In the genomic region with DNA sequence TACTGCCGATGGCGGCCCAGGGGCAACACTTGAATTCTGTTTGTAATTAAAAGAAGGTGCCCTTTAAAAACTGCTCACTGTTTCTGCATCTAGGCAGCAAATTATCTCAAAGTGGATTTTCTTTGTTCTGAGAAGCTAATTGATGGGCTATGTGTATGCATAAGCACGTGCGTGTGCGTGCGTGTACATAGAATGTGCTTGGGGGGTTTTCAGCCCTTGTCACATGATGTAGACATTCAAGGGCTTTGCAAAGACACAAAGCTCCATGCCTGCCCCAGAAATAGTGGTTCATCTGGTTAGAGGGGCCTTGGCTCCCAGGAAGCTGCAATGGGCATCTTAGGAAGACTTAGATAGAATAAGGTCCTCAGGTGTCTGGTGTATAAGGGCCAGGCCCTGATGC, we compare ENCODE assay signal across 23 mouse cellular contexts. TPM values are rescaled to one million over a fixed set of nuclear protein-coding genes. Genes with fewer than 3 reads are reported as not detected.
DNase-seq lines count a peak whose midpoint lies in the region; ATAC-seq lines count a peak whose summit lies in the region.
"Had no signal": no experiment of that assay in that cellular context is flagged by ENCODE, and none has a peak within 500 bp of the region (broad histone marks: within the 10 kb centered on the region; RNA-seq: fewer than 3 reads in every experiment).

No protein-coding gene starts in this region.

- WGBS in hindbrain, embryonic 10.5 days, result 93% methylated on average over 6 of the region's 6 CpGs
- WGBS in hindbrain, embryonic 12.5 days, result 81% methylated on average over 6 of the region's 6 CpGs
- WGBS in kidney, embryonic 15.5 days, result 93% methylated on average over 6 of the region's 6 CpGs
- 71% methylated on average over 6 of the region's 6 CpGs for WGBS in embryonic facial prominence, embryonic 10.5 days
- WGBS in limb, embryonic 15.5 days, result 65% methylated on average over 6 of the region's 6 CpGs

- no peaks in the 10 kb centered on the region for H3K9me3 ChIP-seq in hindbrain, embryonic 10.5 days
- no peaks in the 10 kb centered on the region for H3K9me3 ChIP-seq in hindbrain, embryonic 12.5 days (replicated peaks)
- no peaks in the 10 kb centered on the region for H3K9me3 ChIP-seq in kidney, embryonic 15.5 days (replicated peaks)
- H3K9me3 ChIP-seq in embryonic facial prominence, embryonic 10.5 days, result no peaks in the 10 kb centered on the region
- no peaks in the 10 kb centered on the region for H3K9me3 ChIP-seq in limb, embryonic 15.5 days
- H3K9me3 ChIP-seq: forebrain, embryonic 13.5 days; heart, embryonic 15.5 days; limb, embryonic 12.5 days; liver, embryonic 13.5 days; neural tube, embryonic 12.5 days; stomach, embryonic 15.5 days had no signal

- DNase-seq in hindbrain, embryonic 10.5 days (ENCODE audit: low spot score), result no peak
- DNase-seq in kidney, adult 9 months, result peak; percentile 39
- DNase-seq in embryonic facial prominence, embryonic 10.5 days (ENCODE audit: low spot score), result no peak
- no peak for DNase-seq in adrenal gland, adult (ENCODE audit: inconsistent age in 2 of 2, low spot score in 1 of 2)
- no peak for DNase-seq in heart, postnatal 4 days
- DNase-seq: adrenal gland, postnatal 14 days; cerebellum, adult 8-10 months; gastrocnemius, adult 2 months; heart, postnatal 36 days; layer of hippocampus, postnatal 36 days; liver, embryonic 13.5 days; lung, adult 2 months; right cerebral cortex, postnatal 4 days; thymus, postnatal 36 days had no signal

- peaks cover 15% of the 10 kb centered on the region for H3K27me3 ChIP-seq in hindbrain, embryonic 10.5 days (ENCODE audit: insufficient read depth, poor library complexity, severe bottlenecking)
- no peaks in the 10 kb centered on the region for H3K27me3 ChIP-seq in hindbrain, embryonic 12.5 days
- H3K27me3 ChIP-seq in kidney, embryonic 15.5 days, result 0 out of 2 replicates have a peak, but pooled peaks cover 4% of the 10 kb centered on the region
- peaks cover 19% of the 10 kb centered on the region for H3K27me3 ChIP-seq in embryonic facial prominence, embryonic 10.5 days (replicated peaks; ENCODE audit: low read depth, poor library complexity, severe bottlenecking)
- peaks cover 3% of the 10 kb centered on the region; the same call in 1 of the 2 replicates for H3K27me3 ChIP-seq in limb, embryonic 15.5 days
- H3K27me3 ChIP-seq: neural tube, embryonic 12.5 days; stomach, embryonic 15.5 days had no signal

- H3K36me3 ChIP-seq in hindbrain, embryonic 10.5 days, result no peaks in the 10 kb centered on the region
- no peaks in the 10 kb centered on the region for H3K36me3 ChIP-seq in hindbrain, embryonic 12.5 days
- no peaks in the 10 kb centered on the region for H3K36me3 ChIP-seq in kidney, embryonic 15.5 days
- H3K36me3 ChIP-seq in embryonic facial prominence, embryonic 10.5 days (replicated peaks), result no peaks in the 10 kb centered on the region
- no peaks in the 10 kb centered on the region for H3K36me3 ChIP-seq in limb, embryonic 15.5 days
- H3K36me3 ChIP-seq: heart, embryonic 15.5 days; limb, embryonic 12.5 days; liver, embryonic 13.5 days; neural tube, embryonic 12.5 days; stomach, embryonic 15.5 days had no signal

- no peak overlapping the region for H3K9ac ChIP-seq in hindbrain, embryonic 12.5 days
- H3K9ac ChIP-seq in kidney, embryonic 15.5 days, result no peak overlapping the region
- no peak overlapping the region for H3K9ac ChIP-seq in limb, embryonic 15.5 days
- H3K9ac ChIP-seq: heart, embryonic 15.5 days; limb, embryonic 12.5 days; liver, embryonic 13.5 days; neural tube, embryonic 12.5 days; stomach, embryonic 15.5 days had no signal

- H3K4me2 ChIP-seq in hindbrain, embryonic 12.5 days (replicated peaks), result no peak overlapping the region
- no peak overlapping the region for H3K4me2 ChIP-seq in kidney, embryonic 15.5 days
- no peak overlapping the region for H3K4me2 ChIP-seq in limb, embryonic 15.5 days
- H3K4me2 ChIP-seq: heart, embryonic 15.5 days; limb, embryonic 12.5 days; liver, embryonic 13.5 days; neural tube, embryonic 12.5 days; stomach, embryonic 15.5 days had no signal

- H3K4me1 ChIP-seq in hindbrain, embryonic 10.5 days (replicated peaks), result peaks cover 32% of the 10 kb centered on the region
- peaks cover 22% of the 10 kb centered on the region for H3K4me1 ChIP-seq in hindbrain, embryonic 12.5 days
- peaks cover 10% of the 10 kb centered on the region; the same call in 1 of the 2 replicates for H3K4me1 ChIP-seq in kidney, embryonic 15.5 days
- H3K4me1 ChIP-seq in embryonic facial prominence, embryonic 10.5 days, result peaks cover 15% of the 10 kb centered on the region
- H3K4me1 ChIP-seq in limb, embryonic 15.5 days, result peaks cover 14% of the 10 kb centered on the region; the same call in 1 of the 2 replicates
- H3K4me1 ChIP-seq: heart, embryonic 15.5 days; limb, embryonic 12.5 days; liver, embryonic 13.5 days; stomach, embryonic 15.5 days had no signal

- no peak overlapping the region for H3K4me3 ChIP-seq in hindbrain, embryonic 10.5 days
- no peak overlapping the region for H3K4me3 ChIP-seq in hindbrain, embryonic 12.5 days
- H3K4me3 ChIP-seq in kidney, embryonic 15.5 days (replicated peaks), result no peak overlapping the region
- no peak overlapping the region for H3K4me3 ChIP-seq in embryonic facial prominence, embryonic 10.5 days
- H3K4me3 ChIP-seq in limb, embryonic 15.5 days, result no peak overlapping the region
- H3K4me3 ChIP-seq: erythroblast, embryonic 14.5 days; forebrain, embryonic 13.5 days; gastrocnemius, adult 2 months; heart, embryonic 15.5 days; limb, embryonic 12.5 days; liver, embryonic 13.5 days; neural tube, embryonic 12.5 days; stomach, embryonic 15.5 days had no signal

- H3K27ac ChIP-seq in hindbrain, embryonic 10.5 days, result peak overlapping the region; percentile 78; the same call in 1 of the 2 replicates
- H3K27ac ChIP-seq in hindbrain, embryonic 12.5 days, result no peak overlapping the region
- no peak overlapping the region for H3K27ac ChIP-seq in kidney, embryonic 15.5 days
- H3K27ac ChIP-seq in embryonic facial prominence, embryonic 10.5 days (replicated peaks), result peak overlapping the region; percentile 41; the same call in 1 of the 2 replicates
- 0 out of 2 replicates have a peak overlapping the region, but pooled peaks have one; percentile 47 for H3K27ac ChIP-seq in limb, embryonic 15.5 days
- H3K27ac ChIP-seq: gastrocnemius, adult 2 months; heart, embryonic 15.5 days; limb, embryonic 12.5 days; liver, embryonic 13.5 days; neural tube, embryonic 12.5 days; stomach, embryonic 15.5 days had no signal

- ATAC-seq in hindbrain, embryonic 12.5 days (ENCODE audit: low FRiP score), result no peak
- no peak for ATAC-seq in kidney, embryonic 15.5 days (replicated peaks; ENCODE audit: low FRiP score)
- ATAC-seq in limb, embryonic 15.5 days (ENCODE audit: insufficient number of reproducible peaks, low FRiP score, low TSS enrichment, low read depth), result no peak
- ATAC-seq: forebrain, embryonic 13.5 days had no signal

RNA-seq across cellular contexts. Expression of a gene that starts 46.7 kb away (rescaled TPM):
- polyA plus RNA-seq in hindbrain, embryonic 10.5 days (2016; fragmentation: Nextera tagmentation; extraction: Ambion mirVana), result 14.9 and 19.2 TPM in 2 replicates
- 34.4 and 35.5 TPM in 2 replicates for polyA plus RNA-seq in hindbrain, embryonic 12.5 days (2016; fragmentation: Nextera tagmentation; extraction: Ambion mirVana)
- polyA plus RNA-seq in kidney, embryonic 15.5 days (2015; fragmentation: Nextera tagmentation; extraction: Ambion mirVana), result 12.1 and 13.2 TPM in 2 replicates
- polyA plus RNA-seq in embryonic facial prominence, embryonic 10.5 days (2016; fragmentation: Nextera tagmentation; extraction: Ambion mirVana), result 21.5 and 23.5 TPM in 2 replicates
- 10.3 and 12.1 TPM in 2 replicates for polyA plus RNA-seq in limb, embryonic 15.5 days (2015; fragmentation: Nextera tagmentation; extraction: Ambion mirVana)
- 10 to 100 TPM; 49.7 to 52.2 TPM for total RNA-seq in heart, postnatal 4 days (2021)

RNA-seq across cellular contexts. Expression of a gene that starts 49.1 kb away (rescaled TPM):
- 4.5 and 6.4 TPM in 2 replicates for polyA plus RNA-seq in hindbrain, embryonic 10.5 days (2016; fragmentation: Nextera tagmentation; extraction: Ambion mirVana)
- polyA plus RNA-seq in hindbrain, embryonic 12.5 days (2016; fragmentation: Nextera tagmentation; extraction: Ambion mirVana), result 8.2 and 8.8 TPM in 2 replicates
- 0.40 and 0.51 TPM in 2 replicates for polyA plus RNA-seq in kidney, embryonic 15.5 days (2015; fragmentation: Nextera tagmentation; extraction: Ambion mirVana)
- polyA plus RNA-seq in embryonic facial prominence, embryonic 10.5 days (2016; fragmentation: Nextera tagmentation; extraction: Ambion mirVana), result 1.5 and 2.1 TPM in 2 replicates
- 3.8 and 3.9 TPM in 2 replicates for polyA plus RNA-seq in limb, embryonic 15.5 days (2015; fragmentation: Nextera tagmentation; extraction: Ambion mirVana)
- total RNA-seq in heart, postnatal 4 days (2021), result not detected
- total RNA-seq: adrenal gland, postnatal 14 days; gastrocnemius, adult 2 months; heart, postnatal 36 days had no signal
- polyA plus RNA-seq: liver, embryonic 13.5 days had no signal

Comparison
In these comparisons a context has a peak if more than half of its experiments do, and no peak if none do; other contexts are left out.
1. H3K27ac ChIP-seq: peak in hindbrain, embryonic 10.5 days (single experiment), embryonic facial prominence, embryonic 10.5 days (single experiment) and limb, embryonic 15.5 days (single experiment); none in hindbrain, embryonic 12.5 days (single experiment) and kidney, embryonic 15.5 days (single experiment).